ENCODE assay signal across 14 mouse cellular contexts in the genomic region with DNA sequence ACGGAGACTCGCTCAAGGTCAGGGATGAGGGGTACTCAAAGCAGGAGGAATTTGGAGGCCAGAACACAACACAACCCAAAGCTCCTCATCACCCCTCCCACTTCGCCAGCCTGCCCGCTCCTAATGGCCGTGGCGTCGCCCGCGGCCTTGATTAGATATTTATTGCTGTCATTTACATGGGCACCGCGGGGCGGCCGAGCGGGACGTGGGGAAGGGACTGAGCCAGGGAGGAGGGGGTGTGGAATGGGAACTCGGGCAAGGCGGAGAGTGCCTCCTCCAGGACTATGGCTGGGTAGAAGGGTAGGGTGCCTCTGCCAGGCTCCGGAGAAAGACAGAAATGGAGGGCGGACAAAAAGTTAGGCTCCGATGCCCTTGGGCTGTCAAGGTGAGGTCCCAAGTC. TPM values are rescaled to one million over a fixed set of nuclear protein-coding genes. Genes with fewer than 3 reads are reported as not detected.
DNase-seq lines count a peak whose midpoint lies in the region; ATAC-seq and TF ChIP-seq lines count a peak whose summit lies in the region.
"Had no signal": no experiment of that assay in that cellular context is flagged by ENCODE, and none has a peak within 500 bp of the region (broad histone marks: within the 10 kb centered on the region; RNA-seq: fewer than 3 reads in every experiment).

No protein-coding gene starts in this region.

- no peaks in the 10 kb centered on the region for H3K36me3 ChIP-seq in heart, embryonic 10.5 days
- no peaks in the 10 kb centered on the region for H3K36me3 ChIP-seq in neural tube, embryonic 15.5 days
- H3K36me3 ChIP-seq in limb, embryonic 10.5 days: no peaks in the 10 kb centered on the region
- H3K36me3 ChIP-seq in small intestine, adult 2 months (ENCODE audit: control insufficient read depth, insufficient read depth, low read length): no peaks in the 10 kb centered on the region

- intact Hi-C loops in heart, postnatal 36 days (cut with DNase I): no loop called here

- no peaks in the 10 kb centered on the region for H3K9me3 ChIP-seq in heart, embryonic 10.5 days
- no peaks in the 10 kb centered on the region for H3K9me3 ChIP-seq in neural tube, embryonic 15.5 days (replicated peaks)
- no peaks in the 10 kb centered on the region for H3K9me3 ChIP-seq in limb, embryonic 10.5 days (replicated peaks)

- peak overlapping the region; percentile 31 for H3K4me3 ChIP-seq in heart, embryonic 10.5 days
- H3K4me3 ChIP-seq in neural tube, embryonic 15.5 days (replicated peaks): no peak overlapping the region
- H3K4me3 ChIP-seq in limb, embryonic 10.5 days: peak overlapping the region; percentile 18
- 0 out of 2 replicates have a peak overlapping the region, but pooled peaks have one; percentile 13 for H3K4me3 ChIP-seq in small intestine, adult 2 months (ENCODE audit: low read depth, low read length)
- no peak overlapping the region for H3K4me3 ChIP-seq in cerebellum, adult 2 months (replicated peaks; ENCODE audit: insufficient read depth, low read depth, low read length)

- DNase-seq in heart, embryonic 10.5 days (ENCODE audit: low spot score): peak; percentile 73
- no peak for DNase-seq in heart, postnatal 36 days
- peak; percentile 62 for DNase-seq in neural tube, embryonic 10.5 days (ENCODE audit: extremely low spot score, low spot score)
- DNase-seq in limb, embryonic 10.5 days (ENCODE audit: low spot score): peak; percentile 63
- no peak for DNase-seq in cerebellum, adult 2 months
- no peak for DNase-seq in testis, postnatal 10 days (ENCODE audit: low spot score)
- DNase-seq: layer of hippocampus, adult 9-11 months; lung, postnatal 36 days; right cerebral cortex, postnatal 14 days; thymus, postnatal 4 days had no signal

- no peak overlapping the region for H3K4me2 ChIP-seq in neural tube, embryonic 15.5 days

- WGBS in heart, embryonic 10.5 days: 1% methylated on average over 20 of the region's 20 CpGs
- WGBS in neural tube, embryonic 15.5 days: 1% methylated on average over 20 of the region's 20 CpGs
- WGBS in limb, embryonic 10.5 days: under 1% methylated on average over 20 of the region's 20 CpGs
- 1% methylated on average over 20 of the region's 20 CpGs for WGBS in small intestine, adult 2 months
- 3% methylated on average over 20 of the region's 20 CpGs for WGBS in cerebellum, adult 2 months

- peaks cover 100% of the 10 kb centered on the region for H3K27me3 ChIP-seq in heart, embryonic 10.5 days (ENCODE audit: insufficient read depth, poor library complexity, severe bottlenecking)
- H3K27me3 ChIP-seq in neural tube, embryonic 15.5 days (replicated peaks): peaks cover 88% of the 10 kb centered on the region
- peaks cover 100% of the 10 kb centered on the region for H3K27me3 ChIP-seq in limb, embryonic 10.5 days (ENCODE audit: low read depth, poor library complexity, severe bottlenecking)
- peaks cover 86% of the 10 kb centered on the region for H3K27me3 ChIP-seq in small intestine, adult 2 months (ENCODE audit: control insufficient read depth, insufficient read depth, low read length)
- peaks cover 21% of the 10 kb centered on the region; the same call in 1 of the 2 replicates for H3K27me3 ChIP-seq in cerebellum, adult 2 months (ENCODE audit: control insufficient read depth, insufficient read depth, low read length)

- peaks cover 24% of the 10 kb centered on the region for H3K4me1 ChIP-seq in heart, embryonic 10.5 days
- peaks cover 26% of the 10 kb centered on the region for H3K4me1 ChIP-seq in neural tube, embryonic 15.5 days
- peaks cover 47% of the 10 kb centered on the region for H3K4me1 ChIP-seq in limb, embryonic 10.5 days
- peaks cover 13% of the 10 kb centered on the region for H3K4me1 ChIP-seq in small intestine, adult 2 months (ENCODE audit: control insufficient read depth, insufficient read depth, insufficient read length, low read length)
- peaks cover 4% of the 10 kb centered on the region; the same call in 1 of the 2 replicates for H3K4me1 ChIP-seq in cerebellum, adult 2 months (ENCODE audit: control insufficient read depth, insufficient read depth, low read length)

- no peak for TF ChIP-seq POLR2A in small intestine, adult 2 months (IDR thresholded peaks at IDR 0.05; ENCODE audit: low read depth, low read length)
- TF ChIP-seq POLR2A in cerebellum, adult 2 months (IDR thresholded peaks at IDR 0.05; ENCODE audit: borderline replicate concordance, insufficient read depth, low read length): no peak

- no peak overlapping the region for H3K9ac ChIP-seq in neural tube, embryonic 15.5 days (replicated peaks)

- no peak overlapping the region for H3K27ac ChIP-seq in heart, embryonic 10.5 days
- no peak overlapping the region for H3K27ac ChIP-seq in neural tube, embryonic 15.5 days (replicated peaks)
- H3K27ac ChIP-seq in limb, embryonic 10.5 days: no peak overlapping the region
- H3K27ac ChIP-seq in small intestine, adult 2 months (ENCODE audit: insufficient read depth, low read depth, low read length): no peak overlapping the region
- no peak overlapping the region for H3K27ac ChIP-seq in cerebellum, adult 2 months (ENCODE audit: insufficient read depth, low read length)

- no peak for TF ChIP-seq CTCF in small intestine, adult 2 months (IDR thresholded peaks at IDR 0.05; ENCODE audit: extremely low read depth, insufficient read length, insufficient replicate concordance, low read depth, low read length)
- no peak for TF ChIP-seq CTCF in cerebellum, adult 2 months (IDR thresholded peaks at IDR 0.05; ENCODE audit: borderline replicate concordance, insufficient read depth, low read depth, low read length)

- no peak for ATAC-seq in neural tube, embryonic 15.5 days (ENCODE audit: low FRiP score)

RNA-seq across cellular contexts. Expression of a gene that starts 3.1 kb away (rescaled TPM):
- not detected in 2 replicates for polyA plus RNA-seq in heart, embryonic 10.5 days (2016; fragmentation: Nextera tagmentation; extraction: Ambion mirVana)
- not detected for total RNA-seq in heart, postnatal 36 days (2021)
- 1.2 and 2.1 TPM in 2 replicates for polyA plus RNA-seq in neural tube, embryonic 15.5 days (2015; fragmentation: Nextera tagmentation; extraction: Ambion mirVana)
- polyA plus RNA-seq in limb, embryonic 10.5 days (2016; fragmentation: Nextera tagmentation; extraction: Ambion mirVana): 0.05 and 0.11 TPM in 2 replicates
- not detected in 2 replicates for polyA plus RNA-seq in small intestine, adult 2 months (2012; rRNA removed)
- 1.3 TPM in 2 replicates for polyA plus RNA-seq in cerebellum, adult 2 months (2012; rRNA removed)
- total RNA-seq: common myeloid progenitor, adult 5-6 weeks had no signal
- polyA plus RNA-seq: gonadal fat pad, adult 2 months had no signal

RNA-seq across cellular contexts. Expression of a gene that starts 46.2 kb away (rescaled TPM):
- not detected in 2 replicates for polyA plus RNA-seq in heart, embryonic 10.5 days (2016; fragmentation: Nextera tagmentation; extraction: Ambion mirVana)
- not detected for total RNA-seq in heart, postnatal 36 days (2021)
- 1.2 and 1.3 TPM in 2 replicates for polyA plus RNA-seq in neural tube, embryonic 15.5 days (2015; fragmentation: Nextera tagmentation; extraction: Ambion mirVana)
- 0.11 TPM in 1 of 2 replicates, not detected in the other for polyA plus RNA-seq in limb, embryonic 10.5 days (2016; fragmentation: Nextera tagmentation; extraction: Ambion mirVana)
- not detected in 2 replicates for polyA plus RNA-seq in small intestine, adult 2 months (2012; rRNA removed)
- polyA plus RNA-seq in cerebellum, adult 2 months (2012; rRNA removed): 0.08 and 0.23 TPM in 2 replicates
- total RNA-seq: common myeloid progenitor, adult 5-6 weeks had no signal

RNA-seq across cellular contexts. Expression of a gene that starts 52.4 kb away (rescaled TPM):
- not detected in 2 replicates for polyA plus RNA-seq in heart, embryonic 10.5 days (2016; fragmentation: Nextera tagmentation; extraction: Ambion mirVana)
- total RNA-seq in heart, postnatal 36 days (2021): not detected
- polyA plus RNA-seq in neural tube, embryonic 15.5 days (2015; fragmentation: Nextera tagmentation; extraction: Ambion mirVana): 0.12 and 0.19 TPM in 2 replicates
- polyA plus RNA-seq in limb, embryonic 10.5 days (2016; fragmentation: Nextera tagmentation; extraction: Ambion mirVana): not detected in 2 replicates
- not detected in 2 replicates for polyA plus RNA-seq in small intestine, adult 2 months (2012; rRNA removed)
- polyA plus RNA-seq in cerebellum, adult 2 months (2012; rRNA removed): 0.08 and 0.14 TPM in 2 replicates
- total RNA-seq: common myeloid progenitor, adult 5-6 weeks had no signal
- polyA plus RNA-seq: gonadal fat pad, adult 2 months had no signal

Comparison
In these comparisons a context has a peak if more than half of its experiments do, and no peak if none do; other contexts are left out.
1. DNase-seq: peak in heart, embryonic 10.5 days (single experiment), neural tube, embryonic 10.5 days (single experiment) and limb, embryonic 10.5 days (single experiment); none in heart, postnatal 36 days (0 of 2), cerebellum, adult 2 months (0 of 2) and testis, postnatal 10 days (single experiment).
2. H3K4me3 ChIP-seq: peak in heart, embryonic 10.5 days (single experiment), limb, embryonic 10.5 days (single experiment) and small intestine, adult 2 months (single experiment); none in neural tube, embryonic 15.5 days (single experiment) and cerebellum, adult 2 months (single experiment).